Comparison of ENCODE assay signal across 13 mouse cellular contexts in the genomic region with DNA sequence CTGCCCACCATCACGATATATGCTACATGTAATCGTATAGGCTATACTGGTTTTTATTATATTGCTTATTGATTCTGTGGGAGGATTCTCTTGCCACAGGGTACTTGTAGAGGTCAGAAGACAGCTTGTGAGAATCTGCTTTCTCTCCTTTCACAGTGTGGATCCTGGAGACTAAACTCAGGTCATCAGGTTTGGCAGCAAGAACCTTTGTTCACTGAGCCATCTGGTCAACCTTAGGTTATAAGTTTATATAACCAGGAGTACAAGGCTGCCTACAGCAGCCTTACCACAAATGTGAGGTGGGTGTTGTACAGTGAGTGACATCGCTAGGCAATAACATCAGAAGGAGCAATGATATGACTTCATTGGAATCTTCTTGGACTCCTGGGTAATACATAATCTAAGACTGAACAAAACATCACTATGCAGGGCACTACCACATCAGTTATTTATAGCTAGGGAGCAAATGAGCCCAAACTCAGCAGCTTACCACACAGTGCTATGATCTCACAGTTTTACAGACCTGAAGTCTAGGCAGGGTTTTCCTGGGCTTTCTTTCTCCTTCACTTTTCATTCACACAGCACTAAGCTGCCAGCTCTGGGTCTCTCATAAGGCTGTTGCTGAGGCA.
"Had no signal": no experiment of that assay in that cellular context is flagged by ENCODE, and none has a peak within 500 bp of the region (broad histone marks: within the 10 kb centered on the region; RNA-seq: fewer than 3 reads in every experiment).

No protein-coding gene starts in this region.

- DNase-seq: kidney, postnatal 25 days; lung, embryonic 14.5 days; lung, postnatal 10 days; right cerebral cortex, postnatal 14 days; thymus, adult 2 months; thymus, postnatal 25 days had no signal

- H3K27me3 ChIP-seq: limb, embryonic 15.5 days; liver, embryonic 12.5 days; midbrain, embryonic 12.5 days; neural tube, embryonic 13.5 days; stomach, embryonic 15.5 days had no signal

- ATAC-seq: liver, embryonic 12.5 days; midbrain, embryonic 16.5 days had no signal

- H3K4me3 ChIP-seq: left cerebral cortex, adult 2 months; limb, embryonic 15.5 days; liver, embryonic 12.5 days; midbrain, embryonic 12.5 days; neural tube, embryonic 13.5 days; stomach, embryonic 15.5 days had no signal

- H3K27ac ChIP-seq: left cerebral cortex, adult 2 months; limb, embryonic 15.5 days; liver, embryonic 12.5 days; midbrain, embryonic 12.5 days; neural tube, embryonic 13.5 days; stomach, embryonic 15.5 days had no signal

- H3K9me3 ChIP-seq: limb, embryonic 15.5 days; liver, embryonic 12.5 days; midbrain, embryonic 12.5 days; neural tube, embryonic 13.5 days; stomach, embryonic 15.5 days had no signal

- H3K9ac ChIP-seq: limb, embryonic 15.5 days; liver, embryonic 12.5 days; lung, embryonic 14.5 days; midbrain, embryonic 12.5 days; neural tube, embryonic 13.5 days; stomach, embryonic 15.5 days had no signal

- H3K36me3 ChIP-seq: limb, embryonic 15.5 days; liver, embryonic 12.5 days; midbrain, embryonic 12.5 days; neural tube, embryonic 13.5 days; stomach, embryonic 15.5 days had no signal

- H3K4me1 ChIP-seq: limb, embryonic 15.5 days; liver, embryonic 12.5 days; stomach, embryonic 15.5 days had no signal

- H3K4me2 ChIP-seq: limb, embryonic 15.5 days; liver, embryonic 12.5 days; lung, embryonic 14.5 days; midbrain, embryonic 12.5 days; neural tube, embryonic 13.5 days; stomach, embryonic 15.5 days had no signal
